Mouse (Mus musculus): ENCODE data around the gene Tm7sf2. TPM values are rescaled to one million over a fixed set of nuclear protein-coding genes. Genes with fewer than 3 reads are reported as not detected.
A peak's percentile ranks its signal among the peaks of the same experiment; 100 is the strongest.

Tm7sf2 gene
- total RNA-seq, 2 experiments from 2014 or later, result 61.5 to 63.8 TPM

DNA sequence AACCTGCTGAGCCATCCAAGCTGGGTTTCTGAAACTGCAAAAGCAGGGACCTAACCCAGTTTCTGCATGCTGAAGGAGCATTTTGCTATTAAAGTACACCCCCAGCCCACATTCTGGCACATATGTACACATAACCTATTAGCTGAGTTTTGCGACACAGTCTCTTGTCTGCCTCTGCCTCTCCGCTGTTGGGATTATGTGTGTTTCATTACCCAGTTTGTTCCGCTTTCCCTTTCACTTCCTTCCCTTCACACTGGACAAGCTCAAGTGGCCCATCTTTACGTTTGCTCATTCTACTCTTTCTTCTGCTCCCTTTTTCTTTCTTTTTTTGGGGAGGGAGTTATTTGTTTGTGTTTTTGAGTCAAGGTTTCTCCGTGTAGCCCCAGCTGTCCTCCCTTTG, 5.7 kb upstream of the Tm7sf2 start:
- no peak for DNase-seq (ENCODE audit: extremely low spot score in 1 of 2, low spot score in 2 of 2)
- intact Hi-C loops (cut with DNase I), result no loop called here

DNA sequence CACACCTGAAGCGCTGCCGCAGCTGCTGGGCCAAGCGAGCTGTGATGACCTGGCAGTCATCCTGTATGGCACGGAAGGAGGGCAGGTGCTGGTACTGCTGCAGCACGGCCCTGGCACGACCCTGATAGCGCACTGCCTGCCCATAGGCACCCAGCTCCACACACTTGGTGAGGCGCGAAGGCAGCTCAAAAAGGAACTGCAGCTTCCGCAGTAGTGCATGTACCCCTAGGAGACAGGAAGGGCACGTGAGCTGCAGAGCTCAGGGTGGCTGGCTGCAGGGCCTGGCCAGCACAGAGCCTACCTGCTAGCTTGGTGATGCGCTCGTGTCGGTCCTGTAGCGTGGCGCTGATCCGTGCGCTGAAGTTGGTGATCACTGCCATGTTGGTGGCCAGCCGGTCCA, 3.1 kb upstream of the Tm7sf2 start:
- intact Hi-C loops (cut with DNase I), result no loop called here
- no peak for DNase-seq (ENCODE audit: extremely low spot score in 1 of 2, low spot score in 2 of 2)

DNA sequence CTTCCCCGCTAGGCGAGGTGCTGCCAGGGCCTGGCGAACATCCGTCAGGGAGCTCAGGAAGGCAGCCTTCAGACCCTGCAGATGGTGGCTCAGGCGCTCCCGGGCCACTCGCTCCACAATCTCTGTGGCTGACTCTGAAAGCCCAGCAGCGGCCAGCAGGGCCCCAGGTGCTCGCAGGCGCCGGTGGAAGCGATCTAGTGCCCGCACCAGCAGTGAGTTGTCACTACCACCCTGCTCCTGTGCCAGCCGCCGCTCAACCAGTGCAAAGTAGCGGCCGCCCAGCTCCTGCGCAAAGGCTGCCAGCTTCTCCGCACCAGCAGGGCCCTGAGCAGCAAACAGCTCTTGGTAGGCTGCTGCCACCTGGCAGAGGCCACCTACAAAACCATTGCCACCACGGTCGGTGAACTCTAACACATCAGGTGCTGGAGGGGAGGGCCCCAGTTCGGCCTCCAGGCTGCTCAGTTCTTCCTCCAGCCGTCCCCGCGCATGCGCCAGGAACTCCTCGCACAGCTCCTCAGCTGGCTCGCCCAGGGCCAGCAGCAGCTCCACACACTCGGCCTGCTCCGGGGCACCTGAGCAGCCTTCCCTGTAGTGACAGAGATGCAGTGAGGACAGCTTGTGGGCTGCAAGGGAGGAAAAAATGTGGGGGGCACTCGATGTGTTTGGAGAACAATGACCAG, 2.5 kb upstream of the Tm7sf2 start:
- no peak for DNase-seq (ENCODE audit: extremely low spot score in 1 of 2, low spot score in 2 of 2)
- intact Hi-C loops (cut with DNase I), result no loop called here

DNA sequence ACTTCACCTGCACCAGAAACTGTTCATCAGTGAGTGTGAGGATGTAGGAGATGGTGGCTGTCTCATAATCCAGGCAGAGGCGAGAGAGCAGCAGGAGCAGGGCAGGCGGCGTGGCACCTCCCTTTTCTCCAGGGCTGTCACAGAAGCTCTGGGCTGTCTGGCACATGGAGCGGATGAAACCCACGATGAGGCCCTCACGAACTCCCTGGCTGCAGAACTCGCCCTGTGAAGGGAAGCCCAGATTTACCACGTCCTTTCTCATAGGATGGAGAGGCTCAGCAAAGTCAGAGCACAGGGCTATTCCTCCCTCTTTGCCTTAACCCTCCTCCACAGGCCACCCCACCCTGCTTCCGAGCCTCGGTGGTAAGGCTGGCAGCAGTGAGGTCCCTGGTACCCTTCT, 1.7 kb upstream of the Tm7sf2 start:
- DNase-seq (ENCODE audit: extremely low spot score in 1 of 2, low spot score in 2 of 2), result no peak
- intact Hi-C loops (cut with DNase I), result no loop called here

DNA sequence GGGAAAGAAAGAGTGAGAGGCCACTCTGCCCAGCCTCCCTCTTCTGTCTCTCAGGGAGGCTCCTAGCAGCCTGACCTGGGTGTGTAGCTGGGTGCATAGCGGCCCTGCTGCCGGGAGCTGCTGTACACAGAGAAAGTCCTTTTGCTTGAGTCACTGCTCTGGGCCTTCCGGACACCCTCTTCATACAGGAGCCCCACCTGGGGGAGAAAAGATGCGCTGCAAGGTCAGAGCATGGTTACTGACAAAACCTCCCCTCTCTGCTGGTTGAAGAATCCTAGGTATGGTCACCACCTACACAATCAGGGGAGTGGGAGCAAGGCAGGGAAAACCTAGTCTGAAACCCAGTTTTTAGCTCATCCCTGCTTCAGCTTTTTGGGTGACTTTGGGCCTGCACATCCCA, 778 bp upstream of the Tm7sf2 start:
- intact Hi-C loops (cut with DNase I), result no loop called here
- DNase-seq (ENCODE audit: extremely low spot score in 1 of 2, low spot score in 2 of 2), result no peak

DNA sequence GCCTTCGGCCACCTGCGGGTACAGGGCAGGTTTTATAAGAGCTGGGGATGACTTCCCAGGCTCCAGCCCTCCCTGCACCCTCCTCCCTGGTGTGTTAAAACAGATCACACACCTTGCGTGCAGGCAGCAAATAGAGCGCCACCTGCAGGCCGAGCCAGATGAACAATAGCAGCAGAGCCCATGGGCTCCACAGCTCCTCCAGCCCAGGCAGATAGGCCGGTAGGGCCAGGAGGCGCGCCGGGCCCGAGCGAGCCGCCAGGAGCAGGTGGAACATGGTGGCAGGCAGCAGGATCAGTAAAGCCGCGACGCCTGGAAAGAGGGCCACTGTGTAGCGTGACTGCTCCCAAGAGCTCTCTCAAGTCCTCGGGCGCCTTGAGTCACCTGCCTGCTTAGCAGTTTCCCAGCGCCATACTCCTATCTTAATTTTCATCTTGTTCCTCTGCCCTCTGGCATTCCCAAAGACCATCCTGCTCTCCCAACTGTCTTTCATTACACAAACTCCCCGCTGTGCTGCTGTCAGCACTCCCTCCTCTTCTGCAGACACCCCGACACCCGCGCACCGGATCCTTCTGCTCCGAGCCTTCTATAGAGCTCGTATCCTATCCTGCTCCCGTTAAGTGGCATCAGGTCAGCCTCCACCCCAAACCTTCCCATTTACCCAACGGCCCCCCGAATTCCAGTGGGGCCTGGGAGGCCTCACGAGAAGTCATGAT, 1.0 kb downstream of the Tm7sf2 start:
- DNase-seq (ENCODE audit: extremely low spot score in 1 of 2, low spot score in 2 of 2), result peak; percentile 72 to 90
- intact Hi-C loops (cut with DNase I), result no loop called here

DNA sequence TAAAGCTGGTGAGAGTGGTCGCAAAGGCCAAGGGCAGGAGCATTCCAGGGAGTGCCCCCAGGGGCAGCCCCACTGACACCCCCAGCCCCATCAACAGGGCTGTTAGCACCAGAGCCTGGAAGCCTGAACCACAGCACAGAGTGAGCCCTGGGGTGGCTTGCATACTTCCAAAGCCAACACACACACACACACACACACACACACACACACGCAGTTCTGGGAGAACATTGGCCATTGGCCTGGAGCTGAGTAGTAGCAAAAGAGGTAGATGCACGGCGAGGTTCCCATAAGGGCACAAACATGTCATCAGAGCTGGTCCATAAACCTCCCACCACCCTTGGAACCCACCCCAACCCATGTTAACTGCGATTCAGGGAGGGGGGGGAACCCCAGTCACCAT, 1.6 kb downstream of the Tm7sf2 start:
- intact Hi-C loops (cut with DNase I), result no loop called here
- peak in 1 of 2 experiments; percentile 50 for DNase-seq (ENCODE audit: extremely low spot score in 1 of 2, low spot score in 2 of 2)

DNA sequence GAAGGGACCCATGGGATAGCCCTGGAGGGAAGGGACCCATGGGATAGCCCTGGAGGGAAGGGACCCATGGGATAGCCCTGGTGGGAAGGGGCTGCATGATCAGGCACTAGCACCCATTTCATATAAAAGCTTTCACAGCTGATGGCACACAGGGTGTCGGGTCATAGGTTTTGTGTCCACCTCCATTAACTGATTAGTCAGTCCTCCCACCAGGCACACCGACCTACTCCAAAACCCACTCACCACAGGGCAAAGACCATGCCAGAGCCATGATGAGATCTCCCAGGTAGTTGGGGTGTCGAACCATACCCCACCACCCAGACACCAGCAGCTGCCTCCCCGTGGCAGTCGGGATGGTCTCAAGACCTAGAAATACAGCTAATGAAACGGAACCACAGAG, 5.1 kb downstream of the Tm7sf2 start:
- DNase-seq (ENCODE audit: extremely low spot score in 1 of 2, low spot score in 2 of 2), result no peak
- intact Hi-C loops (cut with DNase I), result no loop called here

DNA sequence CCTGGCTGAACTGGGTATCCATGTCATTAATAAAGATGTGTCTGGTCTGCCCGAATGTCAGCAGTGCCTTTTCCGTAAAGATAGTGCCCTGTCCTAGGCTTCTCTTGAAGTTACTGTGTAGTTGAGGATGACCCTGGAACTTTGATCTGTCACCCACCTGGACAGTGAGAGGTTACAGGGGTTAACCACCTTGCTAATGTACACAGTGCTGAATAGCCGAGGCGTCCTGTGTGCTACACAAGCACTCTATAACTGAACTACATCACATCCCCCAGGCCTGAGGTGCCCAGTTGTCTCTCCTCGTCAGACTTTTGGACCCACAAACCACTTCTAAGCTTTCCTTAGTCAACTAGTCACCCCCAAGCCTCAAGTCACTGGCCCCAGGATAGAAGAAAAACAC, 5.8 kb downstream of the Tm7sf2 start:
- intact Hi-C loops (cut with DNase I), result no loop called here
- no peak for DNase-seq (ENCODE audit: extremely low spot score in 1 of 2, low spot score in 2 of 2)

DNA sequence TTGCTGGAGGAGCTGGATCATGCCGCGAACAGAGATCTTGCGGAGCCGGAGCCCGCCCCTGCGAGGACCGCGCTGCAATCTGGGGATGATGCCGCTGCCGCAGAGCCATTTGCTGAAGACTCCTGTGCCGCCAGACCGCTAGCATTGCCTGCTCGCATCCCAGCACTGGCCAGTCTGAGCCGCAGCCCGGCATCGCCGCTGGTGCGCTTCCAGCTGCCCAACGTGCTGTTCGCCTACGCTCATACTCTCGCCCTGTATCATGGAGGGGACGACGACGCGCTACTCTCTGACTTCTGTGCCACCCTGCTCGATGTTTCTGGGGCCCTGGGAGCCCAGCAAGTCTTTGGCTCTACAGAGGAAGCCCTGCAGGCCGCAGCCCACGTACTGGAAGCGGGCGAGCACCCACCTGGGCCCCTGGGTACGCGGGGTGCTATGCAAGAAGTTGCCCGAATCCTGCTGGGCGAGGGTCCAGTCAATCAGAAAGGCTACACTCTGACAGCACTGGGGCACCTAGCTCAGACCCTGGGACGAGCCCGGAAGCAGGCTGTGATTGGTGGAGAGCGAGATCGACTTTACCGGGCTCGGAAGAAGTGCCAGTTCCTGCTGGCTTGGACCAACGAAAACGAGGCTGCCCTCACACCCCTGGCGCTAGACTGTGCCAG, 6.4 kb downstream of the Tm7sf2 start:
- intact Hi-C loops (cut with DNase I), result no loop called here
- peak in 1 of 2 experiments; percentile 63 for DNase-seq (ENCODE audit: extremely low spot score in 1 of 2, low spot score in 2 of 2)

DNA sequence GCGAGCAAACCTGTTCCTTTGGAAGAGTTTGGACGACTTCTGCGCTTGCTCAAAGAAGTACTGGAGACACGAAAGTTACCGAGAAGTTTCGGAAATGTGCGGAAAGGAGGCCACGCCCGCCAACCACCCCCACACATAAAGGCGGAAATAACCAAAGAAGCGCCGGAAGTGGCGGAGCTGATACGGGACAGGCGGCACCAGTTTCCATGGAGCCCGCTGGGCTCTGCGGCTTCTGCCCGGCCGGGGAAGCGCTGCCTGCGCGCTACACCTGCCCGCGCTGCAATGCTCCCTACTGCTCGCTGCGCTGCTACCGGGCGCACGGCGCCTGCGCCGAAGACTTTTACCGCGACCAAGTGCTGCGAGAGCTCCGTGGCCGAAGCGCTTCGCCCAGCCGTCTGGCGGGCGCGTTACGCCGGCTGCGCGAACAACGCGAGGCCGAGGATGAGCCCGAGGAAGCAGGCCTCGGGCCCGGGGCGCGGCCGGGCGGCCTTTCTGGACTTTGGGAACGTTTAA, 7.1 kb downstream of the Tm7sf2 start, which contains the start of gene Znhit2:
Gene Znhit2 (plus strand): TSS at position 172 of the 513 bp plus-strand sequence.
- intact Hi-C loops (cut with DNase I), result no loop called here
- peak; percentile 94 to 95 for DNase-seq (ENCODE audit: extremely low spot score in 1 of 2, low spot score in 2 of 2)

DNA sequence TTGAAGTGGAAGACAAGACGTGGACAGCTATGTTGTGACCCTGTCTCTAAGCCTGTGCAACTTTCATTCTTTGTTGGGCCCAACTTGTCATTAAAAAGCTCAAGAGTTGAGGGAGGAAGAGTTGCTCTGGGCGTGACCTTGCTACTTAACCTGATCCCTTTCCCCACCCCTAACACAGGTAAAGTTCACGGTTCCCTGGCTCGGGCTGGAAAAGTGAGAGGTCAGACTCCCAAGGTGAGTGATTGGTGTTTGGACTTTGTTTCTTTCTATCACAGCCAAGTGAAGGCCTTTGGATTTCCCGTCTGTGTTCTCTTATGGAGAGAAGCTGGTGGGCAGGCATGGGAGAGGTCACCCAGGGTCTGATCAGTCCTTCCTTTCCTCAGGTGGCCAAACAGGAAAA, 9.2 kb downstream of the Tm7sf2 start:
- intact Hi-C loops (cut with DNase I), result no loop called here

DNA sequence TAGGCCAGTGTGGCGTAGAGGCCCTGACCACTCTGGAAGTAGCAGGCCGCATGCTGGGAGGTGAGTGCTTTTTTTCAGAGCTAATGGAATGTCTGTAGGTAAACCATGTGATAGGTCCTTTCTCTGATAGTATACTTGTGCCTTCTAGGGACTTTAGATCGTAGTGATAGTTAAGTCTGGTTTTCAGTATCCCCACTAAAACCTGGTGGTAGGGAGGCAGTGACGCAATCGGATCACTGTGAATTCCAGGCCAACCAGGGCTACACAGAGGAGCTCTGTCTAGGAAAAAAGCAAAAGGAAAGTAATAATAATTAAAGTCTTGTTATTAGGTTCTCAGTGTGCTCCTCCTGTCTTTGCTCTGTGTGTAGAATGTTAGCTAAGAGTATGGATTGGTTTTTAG, 9.7 kb downstream of the Tm7sf2 start:
- no peak for DNase-seq (ENCODE audit: extremely low spot score in 1 of 2, low spot score in 2 of 2)
- intact Hi-C loops (cut with DNase I), result no loop called here

More for the DNA sequence above, 9.2 kb downstream of the Tm7sf2 start:
- no peak for DNase-seq (ENCODE audit: extremely low spot score in 1 of 2, low spot score in 2 of 2)

DNA sequence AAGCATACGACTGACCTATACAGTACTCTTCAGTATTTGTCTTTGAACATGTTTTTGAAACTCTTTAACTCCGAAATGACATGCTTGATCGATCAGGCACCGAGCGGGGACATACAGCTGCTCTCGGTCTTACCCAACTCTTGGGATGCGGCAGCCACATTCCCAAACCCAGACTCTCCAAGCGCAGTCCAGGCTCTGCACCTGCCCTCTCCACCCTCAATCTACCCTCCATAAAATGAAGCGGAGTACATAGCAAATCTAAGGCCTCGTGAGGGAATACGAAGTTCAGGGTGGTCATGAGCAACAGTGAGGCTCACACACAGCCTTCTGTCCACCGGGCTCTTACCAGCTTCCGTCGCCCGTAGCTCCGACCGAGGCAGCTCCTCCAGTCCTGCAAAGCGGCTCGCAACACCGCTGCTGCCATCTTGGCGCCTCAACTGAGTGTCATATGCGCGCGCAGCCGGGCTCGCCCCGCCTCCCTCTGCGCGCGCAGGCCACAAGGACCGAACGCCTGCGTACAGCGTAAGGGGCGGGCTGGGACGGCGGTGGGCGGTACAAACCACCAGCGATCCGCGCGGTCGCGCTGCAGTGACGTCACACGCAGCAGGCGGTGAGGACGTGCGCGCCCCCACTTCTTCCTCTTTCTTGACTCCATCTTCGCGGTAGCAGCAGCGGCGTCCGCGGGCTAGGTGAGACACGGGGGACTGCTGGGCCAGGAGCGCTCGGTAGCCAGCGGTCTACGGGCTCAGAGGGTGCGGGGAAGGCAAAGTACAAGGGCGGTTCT, 10.7 kb downstream of the Tm7sf2 start, which contains the start of the genes Mrpl49 and Fau:
Gene Mrpl49 (minus strand): TSS at position 473 of the 784 bp plus-strand sequence.
Gene Fau (plus strand): TSS at position 532 of the 784 bp plus-strand sequence.
- intact Hi-C loops (cut with DNase I), result no loop called here
- DNase-seq (ENCODE audit: extremely low spot score in 1 of 2, low spot score in 2 of 2), result peak; percentile 99 to 100

DNA sequence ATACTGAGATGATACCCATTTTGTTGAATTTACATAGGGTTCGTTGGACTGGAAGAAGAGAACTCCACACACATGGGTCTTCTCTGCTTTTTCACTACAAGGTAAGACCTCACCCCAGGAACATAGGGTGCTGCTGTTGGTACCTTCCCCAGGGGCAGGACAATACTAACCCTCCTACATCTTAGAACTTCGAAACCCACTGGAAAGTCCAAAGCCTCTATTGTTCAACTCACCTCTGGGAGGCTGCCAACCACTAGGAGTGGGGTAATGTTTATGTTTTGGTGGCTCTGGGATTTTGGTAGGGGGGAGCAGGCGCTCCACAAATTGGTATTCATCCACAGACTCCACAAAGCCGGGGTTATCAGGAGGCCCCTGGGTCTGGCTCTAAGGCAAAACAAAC, 11.5 kb downstream of the Tm7sf2 start:
- intact Hi-C loops (cut with DNase I), result no loop called here

DNA sequence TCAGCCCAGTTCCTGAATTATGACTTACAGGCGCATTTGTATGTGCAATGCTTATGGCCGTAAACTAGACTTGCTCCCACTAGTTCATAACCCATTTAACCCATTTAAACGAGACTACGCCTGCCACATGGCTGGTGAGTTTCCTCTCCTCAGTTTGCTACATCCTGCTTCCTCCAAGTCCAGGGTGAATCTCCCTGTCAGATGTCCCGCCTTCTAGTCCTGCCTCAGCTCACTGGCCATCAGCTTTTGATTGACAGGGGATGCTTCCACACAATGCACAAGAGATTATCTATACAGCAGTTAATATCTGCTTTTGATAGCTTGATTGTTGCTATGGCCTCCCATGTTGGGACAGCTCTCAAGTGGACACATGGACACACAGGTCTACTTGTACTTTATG, 13.9 kb downstream of the Tm7sf2 start:
- no peak for DNase-seq (ENCODE audit: extremely low spot score in 1 of 2, low spot score in 2 of 2)
- intact Hi-C loops (cut with DNase I), result no loop called here

More for the DNA sequence above, 11.5 kb downstream of the Tm7sf2 start:
- DNase-seq (ENCODE audit: extremely low spot score in 1 of 2, low spot score in 2 of 2), result no peak

DNA sequence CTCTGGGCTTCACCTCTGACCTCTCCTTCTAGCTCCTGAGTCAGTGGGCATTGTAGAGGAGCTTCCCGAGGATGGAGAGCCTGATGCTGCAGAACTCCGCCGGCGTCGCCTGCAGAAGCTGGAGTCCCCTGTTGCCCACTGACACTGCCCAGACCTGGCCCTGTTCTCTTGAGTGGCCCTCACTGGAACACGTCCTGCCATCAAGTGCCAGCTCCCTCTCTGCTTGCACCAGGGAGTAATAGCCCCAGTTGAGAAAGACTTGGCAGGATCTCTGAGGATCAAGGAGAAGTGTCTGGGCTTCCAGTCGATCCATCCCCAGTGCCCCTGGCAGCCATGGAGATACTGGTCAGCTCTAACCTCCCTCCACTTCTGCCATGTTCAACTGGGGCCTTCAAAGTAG, 15.7 kb downstream of the Tm7sf2 start:
- no peak for DNase-seq (ENCODE audit: extremely low spot score in 1 of 2, low spot score in 2 of 2)
- intact Hi-C loops (cut with DNase I), result no loop called here

DNA sequence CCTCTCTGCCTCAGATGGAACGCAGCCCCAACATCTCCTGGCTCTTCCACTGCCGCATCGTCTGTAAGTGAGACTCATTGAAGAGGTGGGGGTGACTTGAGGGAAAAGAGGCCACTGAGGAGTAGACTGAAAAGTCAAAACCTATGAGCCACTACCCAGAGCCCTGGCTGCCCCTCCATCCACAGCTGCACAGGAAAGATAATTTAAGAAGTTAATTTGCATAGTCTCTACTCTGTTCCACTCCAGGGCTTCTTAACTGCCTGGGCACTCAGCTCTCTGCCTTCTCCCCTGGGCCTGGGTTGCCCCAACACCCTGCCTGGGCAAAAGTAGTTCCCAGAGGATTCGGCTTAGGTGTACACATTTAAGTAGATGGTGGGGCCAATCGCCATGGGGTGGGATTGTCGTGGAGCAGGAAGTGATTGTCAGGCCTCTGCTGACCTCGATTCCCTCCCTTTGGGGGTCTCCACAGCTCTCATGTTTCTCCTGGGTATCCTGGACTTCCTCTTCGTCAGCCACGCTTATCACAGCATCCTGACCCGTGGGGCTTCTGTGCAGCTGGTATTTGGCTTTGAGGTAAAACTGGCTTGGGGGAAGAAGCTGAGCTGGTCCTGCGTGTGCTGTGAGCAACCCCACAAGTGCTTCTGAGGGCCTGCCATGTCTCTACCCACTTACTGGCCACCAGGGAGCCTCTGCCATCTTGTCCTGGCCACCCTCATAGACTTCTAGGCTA, 19.3 kb downstream of the Tm7sf2 start:
- intact Hi-C loops (cut with DNase I), result loop anchor here (5.0 kb wide), 1 partner anchor 127 kb away; the partner anchor contains the start of gene Cdc42ep2

More for the DNA sequence above, 19.3 kb downstream of the Tm7sf2 start:
- no peak for DNase-seq (ENCODE audit: extremely low spot score in 1 of 2, low spot score in 2 of 2)

All from left cerebral cortex, postnatal 10 days (tissue).